Mouse (Mus musculus): ENCODE results near the gene Tmem207.

Tmem207 gene

GRCm38 (mm10) chr16:26462835-26463234 is 63.7 kb downstream of the Tmem207 start, which contains the start of gene Cldn16:
Gene Cldn16 (plus strand): TSS chr16:26463135.
- DNase-seq (ENCODE audit: extremely low read depth, insufficient read length, low spot score) = no peak

- no peak for DNase-seq (ENCODE audit: extremely low read depth, insufficient read length, low spot score)
Observed at GRCm38 (mm10) chr16:26456182-26456581, 70.4 kb downstream of the Tmem207 start.

- no peak for DNase-seq (ENCODE audit: extremely low read depth, insufficient read length, low spot score)
Observed at GRCm38 (mm10) chr16:26454163-26454562, 72.4 kb downstream of the Tmem207 start.
